Mouse (Mus musculus) hindbrain, embryonic 16.5 days (tissue): ENCODE data around the gene Gadd45a. TPM values are rescaled to one million over a fixed set of nuclear protein-coding genes. Genes with fewer than 3 reads are reported as not detected.

Experiments
- ATAC-seq: fragments of 200-750 bp; cut with Nextera tagmentation; 2 replicates; pipeline ENCODE4 v1.8.0; 2017; ENCODE audit warnings: moderate TSS enrichment, moderate library complexity
- H3K27ac ChIP-seq: fragments of 300-500 bp; sonication (generic); 2 replicates; pipeline ENCODE4 v1.5.1; 2014; ENCODE audit warnings: low read depth, mild to moderate bottlenecking, control low read depth, low read length, moderate library complexity
- H3K27me3 ChIP-seq: fragments of 300-500 bp; sonication (generic); replicated peaks from 2 replicates; pipeline ENCODE4 v1.6.1; 2014; ENCODE audit warnings: low read length; ENCODE audit not compliant: control insufficient read depth, insufficient read depth
- H3K36me3 ChIP-seq: fragments of 300-500 bp; sonication (generic); 2 replicates; pipeline ENCODE4 v1.6.1; 2014; ENCODE audit warnings: mild to moderate bottlenecking, low read length, moderate library complexity, mixed read lengths; ENCODE audit not compliant: control insufficient read depth, insufficient read depth
- H3K4me1 ChIP-seq: fragments of 300-500 bp; sonication (generic); 2 replicates; pipeline ENCODE4 v1.6.1; 2014; ENCODE audit warnings: low read depth, low read length; ENCODE audit not compliant: control insufficient read depth, insufficient read depth
- H3K4me2 ChIP-seq: fragments of 300-500 bp; sonication (generic); 2 replicates; pipeline ENCODE4 v1.6.1; 2014; ENCODE audit warnings: mild to moderate bottlenecking, low read length, control low read depth, moderate library complexity
- H3K4me3 ChIP-seq: fragments of 300-500 bp; sonication (generic); 2 replicates; pipeline ENCODE4 v1.5.1; 2014; ENCODE audit warnings: mild to moderate bottlenecking, low read length, control low read depth, moderate library complexity
- H3K9ac ChIP-seq: fragments of 300-500 bp; sonication (generic); 2 replicates; pipeline ENCODE4 v1.6.1; 2014; ENCODE audit warnings: low read depth, mild to moderate bottlenecking, control low read depth, low read length, moderate library complexity
- H3K9me3 ChIP-seq: fragments of 300-500 bp; sonication (generic); 2 replicates; pipeline ENCODE4 v1.6.1; 2014; ENCODE audit warnings: mild to moderate bottlenecking, low read length, moderate library complexity; ENCODE audit not compliant: control insufficient read depth
- WGBS: fragments of 180-500 bp; shearing (Covaris S2); extraction: QIAGEN DNeasy Blood & Tissue Kit; methylation state at CpG from one replicate; pipeline ENCODE4 v1.1.7; 2014; 5-methylcytosine and 5-hydroxymethylcytosine counted together
- polyA plus RNA-seq: library from polyadenylated mRNA; unstranded; fragments of >200 nt; fragmentation: Nextera tagmentation; extraction: Ambion mirVana; gene quantifications from 2 replicates; pipeline ENCODE4 v1.2.1, GENCODE M21; 2015

Gadd45a gene
- polyA plus RNA-seq, 1 experiment from 2014 or later: 18.5 TPM

DNA sequence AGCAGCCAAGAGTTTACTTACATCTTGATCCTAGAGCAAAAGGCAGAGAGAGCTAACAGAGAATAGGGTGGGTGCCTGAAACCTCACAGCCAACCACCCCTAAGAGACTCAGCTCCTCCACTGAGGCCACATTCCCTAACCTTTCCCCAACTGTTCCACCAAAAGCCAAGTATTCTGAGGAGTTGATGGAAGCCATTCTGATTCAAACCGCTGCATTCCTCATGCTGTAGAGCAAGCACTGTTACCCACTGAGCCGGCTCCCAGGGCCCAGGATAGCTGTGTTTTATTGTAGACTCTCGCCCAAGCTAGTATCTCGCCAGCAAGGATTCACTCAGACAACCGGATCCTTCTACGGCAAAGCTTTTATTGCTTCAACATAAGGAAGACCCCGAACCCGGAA is 42.3 kb downstream of the Gadd45a start:
- Histone ChIP-seq H3K27me3 (no peaks in the 10 kb centered on the region), H3K9ac (no peak overlapping the region), H3K4me2 (no peak overlapping the region), H3K4me3 (no peak overlapping the region), H3K9me3 (no peaks in the 10 kb centered on the region), H3K36me3 (no peaks in the 10 kb centered on the region), H3K4me1 (no peaks in the 10 kb centered on the region), H3K27ac (no peak overlapping the region)
- 87% methylated on average over 7 of the region's 8 CpGs for WGBS
- no peak for ATAC-seq

DNA sequence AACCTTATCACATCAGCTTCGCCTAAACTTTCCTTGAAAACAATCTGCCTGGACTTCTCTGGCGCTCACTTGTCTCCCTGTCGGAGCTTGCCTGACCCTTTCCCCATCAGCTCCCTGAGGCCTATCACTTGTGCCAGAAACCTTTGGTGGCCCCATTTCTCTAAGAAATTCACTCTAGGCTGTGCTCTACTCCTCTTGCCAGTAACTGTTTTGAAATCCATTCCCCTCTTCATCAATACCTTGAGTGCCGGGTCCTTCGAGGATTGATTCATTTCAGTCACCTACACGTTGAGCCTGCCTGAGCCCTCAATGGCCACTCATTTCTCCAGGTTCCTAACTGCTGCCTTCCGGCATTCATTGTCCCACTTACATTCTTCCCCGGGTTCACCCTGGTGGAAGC is 44.5 kb downstream of the Gadd45a start:
- Histone ChIP-seq H3K9me3 (no peaks in the 10 kb centered on the region), H3K4me1 (no peaks in the 10 kb centered on the region), H3K27me3 (no peaks in the 10 kb centered on the region), H3K4me3 (no peak overlapping the region), H3K9ac (no peak overlapping the region), H3K4me2 (no peak overlapping the region), H3K27ac (no peak overlapping the region), H3K36me3 (no peaks in the 10 kb centered on the region)
- 92% methylated on average over 8 of the region's 8 CpGs for WGBS
- no peak for ATAC-seq

DNA sequence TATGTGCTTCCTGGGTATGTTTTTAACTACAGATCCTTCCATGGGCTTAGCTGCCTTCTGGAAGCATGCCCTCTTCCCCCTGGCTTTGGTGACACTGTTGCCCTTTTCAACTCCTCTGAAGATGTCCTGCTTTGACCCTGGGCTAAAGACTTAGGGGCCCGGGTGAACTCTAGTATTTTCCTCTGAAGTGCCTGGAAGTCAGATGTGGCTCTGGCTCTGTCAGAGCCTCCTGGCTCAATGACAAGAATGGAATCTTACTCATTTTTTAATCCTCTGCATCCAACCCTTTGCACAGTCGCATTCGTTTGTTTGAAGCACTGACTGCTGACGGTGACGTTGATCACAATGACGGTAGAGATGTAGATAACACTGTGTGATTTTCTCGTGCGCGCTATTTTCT is 45.0 kb downstream of the Gadd45a start:
- Histone ChIP-seq H3K4me1 (no peaks in the 10 kb centered on the region), H3K36me3 (no peaks in the 10 kb centered on the region), H3K9me3 (no peaks in the 10 kb centered on the region), H3K9ac (no peak overlapping the region), H3K4me2 (no peak overlapping the region), H3K4me3 (no peak overlapping the region), H3K27ac (no peak overlapping the region), H3K27me3 (no peaks in the 10 kb centered on the region)
- 81% methylated on average over 9 of the region's 9 CpGs for WGBS
- ATAC-seq: no peak

DNA sequence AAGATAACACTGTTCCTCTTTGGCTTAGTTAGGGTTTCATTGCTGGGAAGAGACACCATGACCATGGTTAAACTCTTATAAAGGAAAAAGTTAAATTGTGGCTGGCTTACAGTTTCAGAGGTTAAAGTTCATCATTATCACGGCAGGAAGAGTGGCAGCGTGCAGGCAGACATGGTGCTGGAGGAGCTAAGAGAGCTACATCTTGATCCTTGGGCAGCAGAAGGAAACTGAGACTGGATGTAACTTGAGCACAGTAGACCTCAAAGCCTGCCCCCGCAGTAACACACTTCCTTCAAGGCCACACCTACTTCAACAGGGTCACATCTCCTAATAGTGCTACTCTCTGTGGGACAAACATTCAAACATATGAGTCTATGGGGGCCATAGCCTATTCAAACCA is 47.7 kb downstream of the Gadd45a start:
- Histone ChIP-seq H3K36me3 (no peaks in the 10 kb centered on the region), H3K27me3 (no peaks in the 10 kb centered on the region), H3K9me3 (no peaks in the 10 kb centered on the region), H3K4me3 (no peak overlapping the region), H3K4me1 (no peaks in the 10 kb centered on the region), H3K4me2 (no peak overlapping the region), H3K9ac (no peak overlapping the region), H3K27ac (no peak overlapping the region)
- WGBS: 85% methylated on average over 3 of the region's 3 CpGs
- ATAC-seq: no peak

DNA sequence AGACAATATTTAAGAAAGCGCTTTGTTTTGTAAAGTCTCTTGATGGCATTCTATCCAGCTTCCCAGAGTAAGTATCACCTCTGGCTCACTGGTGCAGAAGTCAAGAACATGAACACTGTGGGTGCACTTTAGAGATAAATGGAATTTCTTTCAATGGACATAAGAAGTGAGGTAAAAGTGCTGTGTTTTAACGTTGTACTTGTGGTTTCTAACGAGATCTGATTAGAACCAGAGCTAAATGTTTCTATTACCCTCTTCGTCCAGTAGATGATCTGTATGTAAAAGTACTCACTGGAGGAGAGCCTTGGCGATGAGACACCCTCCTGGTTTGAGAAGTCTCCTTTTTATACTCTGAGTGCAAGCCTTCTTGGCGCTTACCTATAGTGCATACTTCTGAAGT is 48.2 kb downstream of the Gadd45a start:
- no peaks in the 10 kb centered on the region for H3K36me3 ChIP-seq
- H3K9me3 ChIP-seq: no peaks in the 10 kb centered on the region
- no peak overlapping the region for H3K27ac ChIP-seq
- H3K4me3 ChIP-seq: no peak overlapping the region
- WGBS: 91% methylated on average over 6 of the region's 6 CpGs
- no peaks in the 10 kb centered on the region for H3K4me1 ChIP-seq
- H3K9ac ChIP-seq: no peak overlapping the region
- no peaks in the 10 kb centered on the region for H3K27me3 ChIP-seq
- ATAC-seq: no peak
- no peak overlapping the region for H3K4me2 ChIP-seq

DNA sequence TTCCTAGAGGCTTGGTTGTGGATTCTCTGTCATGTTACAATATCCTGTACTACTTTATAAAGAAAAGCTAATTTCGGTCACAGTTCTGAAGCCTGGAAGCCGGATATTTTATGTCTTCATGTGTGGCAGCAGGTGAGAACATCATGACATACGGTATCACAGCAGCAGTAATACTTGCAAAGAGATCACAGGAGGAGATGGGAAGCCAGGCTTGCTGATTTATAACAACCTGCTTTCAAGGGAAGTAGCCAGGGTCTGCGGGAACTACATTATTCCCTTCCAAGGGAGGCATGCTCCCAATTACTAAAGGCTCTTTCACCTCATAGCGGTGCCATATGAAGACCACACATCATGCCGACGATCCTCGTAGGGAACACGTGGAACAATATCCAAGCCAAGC is 48.9 kb downstream of the Gadd45a start:
- 82% methylated on average over 9 of the region's 9 CpGs for WGBS
- Histone ChIP-seq H3K9ac (no peak overlapping the region), H3K9me3 (no peaks in the 10 kb centered on the region), H3K27ac (no peak overlapping the region), H3K4me3 (no peak overlapping the region), H3K36me3 (no peaks in the 10 kb centered on the region), H3K27me3 (no peaks in the 10 kb centered on the region), H3K4me2 (no peak overlapping the region), H3K4me1 (no peaks in the 10 kb centered on the region)
- 0 out of 2 replicates have a peak, but pooled peaks have one; percentile 56 for ATAC-seq

DNA sequence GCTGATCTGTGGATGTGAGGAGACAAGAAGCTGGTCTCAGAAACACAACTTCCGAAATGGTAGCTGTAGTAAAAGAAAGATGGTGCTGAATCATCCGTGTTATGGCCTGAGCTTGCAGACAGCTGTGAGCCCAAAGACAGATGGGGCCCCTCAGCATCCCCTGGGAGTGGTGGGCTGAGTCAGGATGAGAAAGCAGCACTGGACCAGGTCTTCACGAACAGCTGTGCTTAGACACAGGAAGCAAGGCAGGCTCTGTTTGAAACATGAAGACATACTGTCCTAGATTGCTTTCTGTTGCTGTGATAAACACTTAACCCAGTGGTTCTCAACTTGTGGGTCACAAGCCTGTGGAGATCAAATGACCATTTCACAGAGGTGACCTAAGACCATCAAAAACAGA is 49.6 kb downstream of the Gadd45a start:
- Histone ChIP-seq H3K9ac (no peak overlapping the region), H3K9me3 (no peaks in the 10 kb centered on the region), H3K36me3 (no peaks in the 10 kb centered on the region), H3K4me1 (no peaks in the 10 kb centered on the region), H3K4me3 (no peak overlapping the region), H3K27ac (no peak overlapping the region), H3K27me3 (no peaks in the 10 kb centered on the region), H3K4me2 (no peak overlapping the region)
- 72% methylated on average over 3 of the region's 3 CpGs for WGBS
- no peak for ATAC-seq

DNA sequence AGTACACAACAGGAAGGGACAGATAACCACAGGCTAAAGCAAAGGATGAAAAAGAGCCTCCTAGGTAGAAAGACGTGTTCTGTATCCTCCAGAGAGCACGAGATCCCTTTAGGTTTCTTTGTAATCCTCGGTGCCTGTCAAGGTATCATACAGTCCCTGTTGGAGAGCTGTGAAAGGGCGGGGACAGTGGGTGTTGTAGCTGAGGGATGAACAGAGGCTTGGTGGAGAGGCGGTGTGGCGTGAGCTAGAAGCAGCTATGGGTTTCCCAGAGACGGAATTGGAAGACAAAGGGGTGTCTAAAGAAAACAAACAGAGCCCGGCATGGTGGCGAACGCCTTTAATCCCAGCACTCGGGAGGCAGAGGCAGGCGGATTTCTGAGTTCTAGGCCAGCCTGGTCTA is 51.2 kb downstream of the Gadd45a start:
- Histone ChIP-seq H3K4me2 (no peak overlapping the region), H3K27ac (no peak overlapping the region)
- WGBS: 83% methylated on average over 12 of the region's 12 CpGs

DNA sequence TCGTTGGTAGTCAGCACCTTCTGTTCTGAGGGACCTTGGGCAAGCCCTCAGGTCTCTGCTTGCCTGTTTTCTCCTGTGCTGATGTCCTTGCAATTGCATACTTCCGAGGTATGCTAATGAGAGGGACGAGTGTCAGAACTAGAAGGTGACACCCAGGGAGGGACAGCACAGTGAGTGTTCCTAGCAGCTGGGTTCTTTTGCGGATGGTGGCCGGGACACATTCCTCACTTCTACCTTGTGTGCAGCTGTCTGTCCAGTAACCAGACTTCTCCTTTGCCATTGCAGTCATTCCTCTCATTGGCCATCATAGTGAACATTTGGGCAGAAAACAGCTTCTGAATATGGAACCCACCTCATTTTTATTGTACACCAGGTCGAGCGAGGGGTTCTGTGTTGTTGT is 51.8 kb downstream of the Gadd45a start:
- WGBS: 76% methylated on average over 7 of the region's 7 CpGs
- H3K9ac ChIP-seq: no peak overlapping the region
- H3K4me2 ChIP-seq: no peak overlapping the region
- no peaks in the 10 kb centered on the region for H3K9me3 ChIP-seq
- no peaks in the 10 kb centered on the region for H3K27me3 ChIP-seq
- H3K4me3 ChIP-seq: no peak overlapping the region
- H3K4me1 ChIP-seq: no peaks in the 10 kb centered on the region
- H3K27ac ChIP-seq: no peak overlapping the region
- ATAC-seq: no peak
- no peaks in the 10 kb centered on the region for H3K36me3 ChIP-seq

More for the DNA sequence above, 51.2 kb downstream of the Gadd45a start:
- Histone ChIP-seq H3K9ac (no peak overlapping the region), H3K36me3 (no peaks in the 10 kb centered on the region), H3K27me3 (no peaks in the 10 kb centered on the region), H3K4me1 (no peaks in the 10 kb centered on the region), H3K4me3 (no peak overlapping the region), H3K9me3 (no peaks in the 10 kb centered on the region)
- ATAC-seq: no peak
